Mouse (Mus musculus): Measurements from ENCODE around the gene Gm8882. TPM values are rescaled to one million over a fixed set of nuclear protein-coding genes. Genes with fewer than 3 reads are reported as not detected.

Gm8882 gene
- polyA plus RNA-seq (2017; shearing (Covaris generic)): 0.19 TPM

GRCm38 (mm10) chr6:132364034-132364433 is at the start of gene Gm8882:
Gene Gm8882 (minus strand): TSS chr6:132364134.

GRCm38 (mm10) chr6:132314657-132315056 is 49.3 kb downstream of the Gm8882 start, which contains the start of gene Prpmp5:
Gene Prpmp5 (minus strand): TSS chr6:132314757.

Other genes starting within 250 kb of the Gm8882 start
- gene Prb1, start 153.6 kb downstream of the Gm8882 start, polyA plus RNA-seq (2017; shearing (Covaris generic)): not detected
- gene Prpmp5, start 49.4 kb downstream of the Gm8882 start, polyA plus RNA-seq (2017; shearing (Covaris generic)): 0.41 TPM
- gene Prh1, start 205.7 kb upstream of the Gm8882 start, polyA plus RNA-seq (2017; shearing (Covaris generic)): not detected
- gene Prp2, start 231.8 kb upstream of the Gm8882 start, polyA plus RNA-seq (2017; shearing (Covaris generic)): not detected